Mouse (Mus musculus) urinary bladder, postnatal 14 days (tissue): ENCODE results near the gene Shank2.

Source experiments
- DNase-seq: peaks from one replicate; pipeline ENCODE4 v3.0.0; 2021; ENCODE audit warnings: low spot score

The Shank2 gene

DNA sequence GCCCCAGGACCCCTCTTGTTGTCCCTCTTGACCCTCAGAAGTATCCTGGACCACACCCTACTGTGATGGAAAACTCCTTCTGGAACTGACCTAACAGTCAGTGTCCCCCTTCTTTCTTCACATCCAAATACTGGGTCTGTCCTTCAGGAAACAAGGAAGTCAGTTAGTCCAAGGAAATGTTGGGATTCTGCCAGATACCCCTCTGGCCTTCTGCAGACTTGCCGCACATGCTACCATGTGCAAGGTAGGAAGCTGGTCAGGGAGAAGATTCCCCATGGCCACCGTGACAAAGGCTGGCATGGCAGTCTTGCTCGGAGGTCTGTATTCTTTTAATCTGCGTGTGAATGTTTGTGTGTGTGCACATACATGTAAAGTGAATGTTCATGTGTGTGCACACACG lies 337.0 kb downstream of the Shank2 start:
- no peak for DNase-seq

DNA sequence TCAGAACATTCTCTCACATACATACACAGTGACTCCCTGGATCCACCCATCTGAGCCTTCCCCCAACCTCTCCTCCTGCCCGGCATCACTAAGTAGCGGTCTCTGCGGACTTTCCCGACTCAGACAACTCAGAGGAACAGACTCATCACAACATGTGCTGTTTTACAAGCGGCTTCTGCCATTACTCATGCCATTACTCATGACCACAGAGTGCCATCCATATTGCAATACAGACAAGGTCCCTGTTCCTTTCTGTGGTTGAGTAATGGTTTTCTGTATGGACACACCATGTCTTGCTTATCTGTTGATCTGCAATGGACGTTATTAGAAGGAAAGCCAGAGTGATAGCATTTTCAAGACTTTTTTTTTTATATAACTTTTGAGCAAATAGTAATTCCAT lies 338.6 kb downstream of the Shank2 start:
- DNase-seq, result no peak

DNA sequence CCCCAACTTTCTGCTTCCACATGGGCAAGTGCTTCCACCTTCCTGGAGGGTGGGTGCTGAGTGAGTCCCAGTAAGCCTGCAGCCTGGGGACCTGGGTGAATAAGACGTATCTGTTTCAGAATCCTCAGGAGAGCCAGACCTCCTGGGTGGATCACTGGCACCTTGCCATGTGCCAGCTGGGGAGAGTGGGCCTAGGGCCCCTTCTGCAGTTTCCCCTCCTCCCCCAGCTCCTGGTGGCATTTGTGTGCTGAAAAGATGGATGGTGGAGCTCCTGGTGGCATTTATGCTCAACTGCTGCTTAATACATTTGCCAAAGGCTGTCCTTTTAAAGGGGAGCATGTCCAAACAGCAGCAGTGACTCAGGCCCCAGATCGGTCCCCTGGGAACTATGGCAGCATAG lies 364.4 kb downstream of the Shank2 start:
- no peak for DNase-seq

DNA sequence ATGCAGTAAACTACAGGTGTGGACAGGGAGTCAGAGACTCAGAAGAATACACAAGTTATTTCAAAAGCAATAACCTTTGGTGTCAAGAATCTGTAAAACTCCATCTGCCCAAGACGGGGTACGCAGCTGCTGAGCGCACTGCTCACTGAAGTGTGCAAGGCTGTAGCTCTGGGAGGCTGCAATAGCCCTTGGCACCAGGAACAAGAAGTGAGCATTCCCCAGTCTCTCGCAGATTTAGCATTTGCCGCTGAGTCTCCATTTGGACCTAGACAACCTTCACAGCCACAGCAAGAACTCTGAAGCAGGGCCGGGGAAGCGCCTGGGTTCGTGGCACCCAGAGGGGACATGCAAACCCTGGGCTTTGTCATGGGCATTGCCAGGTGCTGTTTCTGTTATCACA lies 371.3 kb downstream of the Shank2 start:
- no peak for DNase-seq

DNA sequence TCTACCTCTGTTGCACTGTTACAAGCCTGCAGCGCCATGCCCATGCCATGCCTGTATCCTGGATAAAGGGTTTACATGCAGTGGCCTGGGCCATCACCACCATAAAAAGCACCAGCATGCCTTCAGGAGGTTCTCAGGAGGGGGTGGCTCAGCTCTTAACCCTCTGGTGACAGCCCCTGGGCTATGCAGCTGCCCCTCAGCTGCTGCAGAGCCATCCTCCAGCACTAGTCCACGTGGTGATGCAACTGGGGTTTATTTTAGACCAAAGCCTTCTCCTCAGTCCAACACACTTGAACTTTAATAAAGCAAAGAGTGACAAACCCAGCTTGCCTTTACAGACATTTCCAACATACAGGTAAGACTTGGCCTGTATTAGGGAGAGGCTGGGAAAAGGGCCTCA lies 373.8 kb downstream of the Shank2 start:
- DNase-seq, result no peak

DNA sequence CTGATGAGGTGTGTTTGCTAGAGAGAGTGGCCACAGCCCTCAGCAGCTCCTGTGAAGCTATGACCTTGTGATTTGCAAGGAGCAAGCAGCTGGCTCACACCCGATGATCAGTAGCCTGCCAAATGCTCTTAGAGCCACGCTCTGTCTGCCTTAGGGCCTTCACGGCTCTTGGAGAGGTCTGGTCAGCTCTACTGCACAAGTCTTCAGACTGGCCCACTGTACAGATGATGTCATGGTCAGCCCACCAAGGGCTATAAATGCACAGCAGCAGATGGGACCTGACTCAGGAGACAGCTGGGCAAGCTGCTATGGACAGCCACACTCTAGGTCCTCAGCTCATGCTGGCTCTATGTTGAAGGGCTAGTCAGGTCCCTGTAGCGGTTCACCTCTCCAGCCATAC lies 376.5 kb downstream of the Shank2 start:
- no peak for DNase-seq

DNA sequence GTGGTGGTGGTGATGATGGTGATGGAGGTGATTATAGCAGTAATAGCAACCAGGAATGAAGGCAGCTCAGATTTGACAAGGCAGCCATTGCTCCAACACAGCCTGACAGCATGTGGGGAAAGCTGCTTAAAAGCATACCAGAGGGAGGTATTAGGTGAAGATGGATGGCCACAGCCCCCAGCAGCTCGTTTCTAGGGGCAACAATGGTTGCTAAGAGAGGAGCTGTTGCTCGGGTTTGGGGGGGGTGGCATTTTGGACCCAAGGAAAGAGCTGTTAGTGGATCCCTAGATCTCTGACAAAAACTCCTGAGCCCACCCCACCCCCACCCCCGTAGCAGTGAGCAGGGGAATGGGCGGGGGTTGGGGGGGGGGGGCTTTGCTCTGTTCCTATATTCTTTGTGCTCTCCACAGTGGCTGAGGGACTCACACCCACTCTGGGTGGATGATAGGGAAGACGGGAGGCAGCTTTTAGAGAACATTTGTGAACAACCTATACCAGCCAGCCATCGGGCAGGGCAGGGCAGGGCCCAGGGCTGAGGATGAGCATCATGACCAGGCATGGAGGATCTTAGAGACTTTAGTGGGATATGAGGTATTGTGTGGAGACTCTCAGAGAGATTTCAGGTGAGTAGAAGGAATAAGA lies 377.6 kb downstream of the Shank2 start:
- no peak for DNase-seq

DNA sequence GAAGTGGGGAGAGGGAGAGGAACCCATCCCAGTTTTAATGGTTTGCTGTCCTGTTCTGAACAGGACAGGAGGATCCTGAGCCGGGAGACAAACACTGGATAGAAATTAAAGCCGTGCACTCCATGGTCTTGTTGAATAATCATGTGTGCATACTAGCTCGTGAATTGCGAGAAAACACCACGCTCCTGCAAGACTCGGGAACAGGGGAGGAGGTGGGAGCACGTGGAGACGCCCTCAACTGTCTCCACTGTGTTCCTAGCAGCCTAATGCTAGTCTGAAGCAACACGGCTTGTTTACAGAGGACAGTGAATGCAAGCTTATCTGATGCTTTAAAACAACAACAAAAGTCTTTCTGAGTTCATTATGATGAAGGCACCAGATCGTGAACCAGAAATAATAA lies 379.9 kb downstream of the Shank2 start:
- no peak for DNase-seq

DNA sequence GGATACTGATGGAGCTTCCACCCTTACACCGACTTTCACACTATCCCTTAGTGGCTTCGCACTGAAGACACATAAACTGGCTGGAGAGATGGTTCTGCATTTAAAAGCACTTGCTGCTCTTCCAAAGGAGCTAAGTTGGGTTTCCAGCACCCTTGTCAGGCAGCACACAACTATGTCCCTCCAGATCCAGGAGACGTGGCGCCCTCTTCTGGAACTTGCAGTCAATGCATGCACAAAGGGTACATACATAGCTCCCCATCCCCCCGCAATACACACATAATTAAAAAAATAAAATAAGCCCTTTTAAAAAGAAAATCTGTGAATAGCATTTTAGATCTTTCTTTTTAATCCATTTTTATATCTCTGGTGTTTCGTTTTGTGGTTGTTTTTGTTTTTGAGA lies 385.8 kb downstream of the Shank2 start:
- no peak for DNase-seq

DNA sequence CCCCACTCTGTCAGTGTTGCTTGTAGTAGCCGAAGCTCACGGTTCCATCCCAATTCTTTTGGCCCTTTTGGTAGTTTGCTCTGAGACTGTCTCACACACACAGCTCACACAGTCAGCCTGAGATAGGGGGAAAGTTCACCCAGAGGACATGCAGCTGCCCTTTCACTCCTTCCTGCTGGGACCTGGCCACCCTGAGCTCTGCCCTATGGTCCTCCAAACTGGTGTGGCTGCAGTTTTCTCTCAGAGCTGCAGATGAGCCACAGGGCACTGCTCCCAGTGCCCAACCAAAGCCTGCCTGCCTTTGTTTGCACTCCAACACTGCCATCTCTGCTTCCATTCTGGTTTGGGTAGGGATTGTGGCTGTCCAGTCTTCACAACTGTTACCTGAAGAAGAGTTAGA lies 388.0 kb downstream of the Shank2 start:
- no peak for DNase-seq

DNA sequence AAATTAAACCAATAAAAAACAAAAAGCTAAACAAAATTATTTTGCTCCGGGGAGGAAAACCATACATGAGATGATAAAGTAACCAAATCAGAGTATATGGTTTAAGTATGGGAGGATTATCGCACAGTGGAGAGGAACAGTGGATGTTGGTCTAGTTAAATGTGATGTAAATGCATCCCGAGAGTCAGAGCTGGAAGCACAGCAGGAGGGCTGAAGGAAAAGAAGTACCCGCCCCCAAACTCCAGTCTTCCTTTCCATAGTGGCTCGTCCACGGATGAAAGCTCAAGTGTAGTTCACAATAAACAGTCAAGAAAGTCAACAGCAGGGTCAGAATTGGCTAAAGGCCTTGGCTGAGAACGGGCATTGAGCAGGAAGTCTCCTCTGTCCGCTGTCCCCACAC lies 388.9 kb downstream of the Shank2 start:
- no peak for DNase-seq

DNA sequence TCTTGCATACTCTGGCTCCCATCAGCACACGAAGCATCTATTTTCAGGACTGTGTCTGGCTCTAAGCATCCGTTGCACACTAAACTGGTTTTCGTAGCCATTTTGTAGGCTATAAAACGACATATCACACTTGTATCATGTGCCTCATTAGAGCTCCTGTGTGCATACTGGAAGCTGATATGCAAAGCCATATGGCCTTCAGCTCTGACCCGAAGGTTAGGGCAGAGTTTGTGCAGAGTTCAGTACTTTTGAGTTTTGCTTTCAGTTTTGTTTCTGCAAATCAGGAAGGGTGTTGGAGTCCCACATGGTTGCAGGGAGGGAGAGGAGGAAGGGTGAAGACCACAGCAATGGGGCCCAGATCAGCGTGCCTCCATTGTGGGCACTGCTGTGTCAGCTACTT lies 390.0 kb downstream of the Shank2 start:
- DNase-seq, result no peak

DNA sequence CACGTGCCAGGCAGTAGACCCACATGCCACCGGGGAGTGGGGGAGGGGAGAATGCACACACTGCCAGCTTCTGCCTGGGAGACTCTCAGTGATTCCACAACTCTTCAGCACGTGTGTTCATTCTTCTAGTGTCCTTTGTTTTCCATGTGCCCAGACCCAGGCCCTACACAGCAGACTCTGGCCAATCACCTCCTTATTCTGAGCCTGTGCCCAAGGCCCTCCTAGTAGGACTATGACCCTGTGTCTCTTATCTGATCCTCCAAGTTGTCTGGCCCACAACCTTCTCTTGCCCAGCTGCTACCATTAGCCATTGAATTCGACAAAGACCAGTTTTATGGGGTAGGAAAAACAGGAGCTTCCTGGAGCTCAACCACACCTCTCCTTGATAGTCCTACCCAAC lies 400.8 kb downstream of the Shank2 start:
- no peak for DNase-seq

DNA sequence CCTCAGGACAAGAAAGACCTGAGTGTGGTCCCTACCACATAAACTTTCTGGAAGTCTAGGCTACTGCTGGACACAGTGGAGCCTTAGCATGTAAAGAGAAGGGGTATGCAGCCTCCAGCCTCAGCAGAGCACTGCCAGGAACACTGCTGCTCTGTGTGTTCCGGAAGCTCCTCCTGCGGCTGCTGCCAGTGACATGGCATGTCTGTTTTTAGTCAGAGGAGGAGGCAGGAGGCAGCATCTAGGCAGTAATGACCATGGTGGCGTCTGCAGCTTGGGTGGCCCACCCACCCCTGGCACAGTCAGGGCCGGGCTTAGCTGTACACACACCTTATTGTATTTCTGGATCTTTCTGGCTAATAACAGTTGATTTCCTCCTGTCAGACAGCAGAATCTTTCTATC lies 405.9 kb downstream of the Shank2 start:
- DNase-seq, result no peak

DNA sequence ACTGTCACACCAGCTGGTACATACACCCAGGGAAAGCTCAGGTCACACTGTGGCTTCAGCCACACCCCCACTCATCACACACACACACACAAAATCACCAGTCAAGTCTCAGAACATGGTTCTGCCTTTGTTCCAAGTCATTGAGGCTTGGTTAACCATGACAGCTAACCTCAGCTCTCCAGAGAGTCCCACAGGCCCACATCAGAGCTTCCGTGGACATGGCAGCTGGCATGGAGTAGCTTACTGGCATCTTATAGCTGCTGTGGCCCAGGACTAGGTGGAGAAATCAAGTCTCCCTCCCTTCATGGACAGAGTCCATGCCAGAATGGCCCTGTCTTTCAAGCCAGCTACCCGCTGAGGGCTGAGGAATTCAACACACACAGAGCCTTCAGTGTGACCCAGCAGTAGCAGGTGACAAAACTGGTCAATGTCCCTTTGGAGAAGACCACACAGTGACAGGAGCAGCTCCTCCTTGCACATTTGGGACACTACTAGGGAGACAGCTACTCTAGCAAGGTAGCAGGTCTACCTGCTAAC lies 406.8 kb downstream of the Shank2 start:
- no peak for DNase-seq

DNA sequence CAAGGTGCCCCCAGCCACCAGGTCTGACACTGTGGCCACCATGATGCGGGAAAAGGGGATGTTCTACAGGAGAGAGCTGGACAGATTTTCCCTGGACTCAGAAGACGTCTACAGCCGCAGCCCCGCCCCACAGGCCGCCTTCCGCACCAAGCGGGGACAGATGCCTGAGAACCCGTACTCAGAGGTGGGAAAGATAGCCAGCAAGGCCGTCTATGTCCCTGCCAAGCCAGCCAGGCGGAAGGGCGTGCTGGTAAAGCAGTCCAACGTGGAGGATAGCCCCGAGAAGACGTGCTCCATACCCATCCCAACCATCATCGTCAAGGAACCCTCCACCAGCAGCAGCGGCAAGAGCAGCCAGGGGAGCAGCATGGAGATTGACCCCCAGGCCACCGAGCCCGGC lies 408.0 kb downstream of the Shank2 start:
- no peak for DNase-seq

DNA sequence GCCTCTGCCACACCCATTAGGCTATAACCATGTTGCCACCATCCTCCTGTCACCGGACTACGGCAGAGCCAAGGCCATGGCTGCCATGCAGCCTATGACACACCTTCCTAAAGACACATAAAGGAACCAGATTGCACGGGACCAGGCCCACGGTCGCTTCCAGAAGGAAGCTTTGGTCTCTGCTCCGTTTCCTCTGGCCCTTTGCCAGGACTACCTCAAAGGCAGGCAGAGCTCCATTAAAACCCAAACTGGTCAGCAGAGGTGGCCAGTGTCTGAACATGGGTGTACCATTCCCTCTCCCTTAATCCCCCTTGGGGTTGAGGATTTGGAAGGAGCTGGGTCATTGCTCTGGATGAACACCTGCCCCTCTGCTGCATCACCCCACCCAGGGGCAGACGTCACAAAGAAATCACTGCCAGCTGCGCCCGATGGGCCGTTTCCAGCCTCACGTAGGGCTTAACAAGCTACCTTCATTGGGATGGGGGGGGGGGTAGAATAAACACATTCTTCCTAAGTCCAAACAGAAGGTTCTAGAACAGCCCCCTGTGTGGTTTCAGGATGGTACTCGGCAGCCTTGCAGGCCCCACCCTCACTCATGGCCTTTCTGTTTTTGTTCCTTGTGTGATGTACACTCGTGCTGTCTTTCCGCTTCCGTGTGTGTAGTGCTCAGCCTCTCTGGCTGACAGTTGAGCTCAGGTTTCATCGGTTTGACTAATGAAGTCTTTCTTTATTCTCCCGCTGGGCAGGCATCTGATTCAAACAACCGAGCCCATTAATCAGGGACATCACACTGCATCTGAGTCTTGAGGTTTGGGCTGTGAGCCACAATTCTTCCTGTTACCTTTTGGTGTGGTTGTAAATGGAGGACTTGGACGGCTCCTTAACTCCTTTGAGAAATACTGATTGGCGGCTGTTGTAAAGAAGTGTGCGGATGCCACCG lies 410.5 kb downstream of the Shank2 start:
- DNase-seq, result no peak

DNA sequence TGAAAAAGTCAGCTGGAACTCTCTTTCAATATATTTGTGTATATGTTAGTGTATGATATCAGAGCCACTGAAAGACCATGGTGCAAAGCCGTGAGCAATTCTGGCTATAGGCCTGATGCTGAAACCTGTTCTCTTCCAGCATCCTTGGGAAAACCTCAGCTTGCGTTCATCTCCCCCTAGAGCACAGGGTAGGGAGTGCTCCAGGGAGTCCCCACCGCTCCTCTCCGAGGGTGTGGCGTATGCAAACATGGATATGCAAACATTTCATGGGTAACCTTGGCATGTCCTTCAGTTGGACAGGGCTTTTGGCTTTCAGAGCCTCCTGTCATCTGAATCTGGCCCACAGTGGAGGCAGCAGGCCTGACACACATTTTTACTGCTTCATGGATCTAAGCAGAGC lies 412.9 kb downstream of the Shank2 start:
- no peak for DNase-seq

DNA sequence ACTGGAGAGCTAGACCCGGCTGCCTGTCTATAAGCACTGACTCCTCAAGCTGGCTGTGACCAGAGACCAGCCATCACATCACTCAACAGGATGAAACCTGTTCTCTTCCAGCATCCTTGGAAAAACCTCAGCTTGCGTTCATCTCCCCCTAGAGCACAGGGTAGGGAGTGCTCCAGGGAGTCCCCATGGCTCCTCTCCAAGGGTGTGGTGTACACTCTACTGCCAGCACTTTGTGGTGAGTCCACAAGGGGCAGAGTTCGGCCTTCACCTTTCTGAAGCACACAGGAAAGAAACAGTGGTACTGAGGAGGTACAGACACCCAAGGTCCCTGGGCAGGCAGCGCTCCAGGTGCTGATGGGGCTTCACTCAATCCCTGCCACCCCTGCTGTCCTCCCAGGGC lies 414.1 kb downstream of the Shank2 start:
- peak; percentile 17 for DNase-seq

DNA sequence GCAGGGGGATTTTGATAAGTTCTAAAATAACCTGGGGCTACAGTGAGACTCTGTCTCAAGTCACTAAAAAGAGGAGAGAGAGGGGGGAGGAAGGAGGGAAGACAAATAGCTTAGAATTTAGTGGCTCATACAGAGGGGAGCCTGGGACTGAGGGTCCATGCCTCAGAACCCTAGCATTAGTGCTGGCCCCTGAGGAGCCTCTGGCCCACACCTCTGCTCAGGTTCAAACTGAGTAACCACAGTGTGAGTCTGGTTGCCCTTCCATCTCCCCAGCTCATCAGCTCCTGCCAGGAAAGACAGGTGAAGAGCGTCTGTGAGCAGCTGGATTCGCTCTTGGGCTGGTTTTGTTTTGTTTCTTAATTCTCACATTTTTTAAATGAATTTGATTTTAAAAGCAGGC lies 415.5 kb downstream of the Shank2 start:
- DNase-seq, result no peak

DNA sequence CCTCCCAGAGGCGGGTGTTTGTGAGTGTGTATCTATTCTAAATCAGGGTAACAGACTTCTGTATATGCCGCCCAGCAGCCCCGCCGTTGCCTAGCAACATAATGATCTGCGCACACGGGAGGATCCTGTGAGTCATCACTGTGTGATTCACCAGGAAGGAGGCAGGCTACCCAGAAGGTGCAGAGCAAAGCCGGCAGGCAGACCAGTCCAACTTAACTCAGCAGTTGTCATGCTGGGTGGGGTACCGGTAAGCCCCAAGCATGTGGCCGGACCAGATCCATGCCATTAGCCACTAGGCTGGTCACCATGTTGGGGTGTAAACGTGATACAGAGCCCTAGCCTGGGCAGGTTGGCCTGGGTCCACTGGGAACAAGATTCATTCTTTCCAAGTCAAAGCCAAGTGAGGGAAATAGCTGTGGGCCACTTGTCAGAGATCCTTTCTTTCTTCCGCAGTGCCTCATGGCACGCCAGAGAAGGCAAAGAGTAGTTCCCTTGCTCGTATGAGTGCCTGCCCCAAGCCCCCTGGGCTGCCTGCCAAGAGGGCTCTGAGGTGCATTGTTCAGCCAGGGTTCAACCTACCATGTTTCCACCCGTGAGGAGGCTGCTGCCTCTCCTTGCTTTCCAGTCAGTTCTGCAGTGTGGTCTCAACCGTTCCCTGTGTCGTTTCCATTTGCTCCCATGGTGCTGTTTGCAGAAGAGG lies 416.1 kb downstream of the Shank2 start:
- peak; percentile 84 for DNase-seq

DNA sequence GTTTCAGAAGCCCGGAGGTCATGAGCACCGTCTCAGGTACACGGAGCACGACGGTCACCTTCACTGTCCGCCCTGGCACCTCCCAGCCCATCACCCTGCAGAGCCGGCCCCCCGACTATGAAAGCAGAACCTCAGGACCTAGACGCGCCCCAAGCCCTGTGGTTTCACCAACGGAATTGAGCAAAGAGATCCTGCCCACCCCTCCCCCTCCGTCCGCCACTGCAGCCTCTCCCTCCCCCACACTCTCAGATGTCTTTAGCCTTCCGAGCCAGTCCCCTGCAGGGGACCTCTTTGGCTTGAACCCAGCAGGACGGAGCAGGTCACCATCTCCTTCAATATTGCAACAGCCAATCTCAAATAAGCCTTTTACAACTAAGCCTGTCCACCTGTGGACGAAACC lies 418.8 kb downstream of the Shank2 start:
- no peak for DNase-seq

DNA sequence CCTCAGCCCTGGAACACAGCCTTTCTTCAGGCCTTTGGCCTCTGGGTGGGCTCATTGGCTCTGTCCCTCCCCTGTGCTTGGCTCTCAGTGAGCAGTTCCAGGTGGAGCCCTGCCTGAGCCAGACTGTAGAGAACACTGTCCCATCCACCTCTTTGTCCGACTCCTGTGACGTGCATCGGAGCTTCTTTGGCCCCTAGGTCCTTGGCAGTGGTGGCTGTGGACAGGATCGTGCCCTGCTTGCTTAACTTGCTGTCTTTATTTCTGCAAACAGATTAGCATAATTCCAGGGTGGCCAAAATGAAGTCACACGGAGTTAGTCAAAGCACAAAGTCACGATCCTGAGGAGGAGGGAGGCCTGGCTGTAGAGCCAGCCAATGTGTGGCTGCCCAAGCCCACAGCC lies 419.8 kb downstream of the Shank2 start:
- DNase-seq, result no peak
